Mouse (Mus musculus): ENCODE measurements around the gene Ppp2r2c.

The Ppp2r2c gene

GRCm38 (mm10) chr5:36875956-36876355 is 7.6 kb downstream of the Ppp2r2c start:
- no peak for DNase-seq

- DNase-seq = no peak
These were observed 8.6 kb downstream of the Ppp2r2c start for GRCm38 (mm10) chr5:36876777-36877396.

- DNase-seq = no peak
These were observed 9.3 kb downstream of the Ppp2r2c start for GRCm38 (mm10) chr5:36877641-36878040.

- DNase-seq = no peak
These were observed 10.5 kb downstream of the Ppp2r2c start for GRCm38 (mm10) chr5:36878801-36879200.

- DNase-seq = no peak
These were observed 12.3 kb downstream of the Ppp2r2c start for GRCm38 (mm10) chr5:36880622-36881021.

- no peak for DNase-seq
These were observed 15.2 kb downstream of the Ppp2r2c start for GRCm38 (mm10) chr5:36883516-36883915.

- no peak for DNase-seq
These were observed 16.8 kb downstream of the Ppp2r2c start for GRCm38 (mm10) chr5:36885067-36885466.

GRCm38 (mm10) chr5:36885595-36885994 is 17.3 kb downstream of the Ppp2r2c start:
- DNase-seq = no peak

GRCm38 (mm10) chr5:36886298-36886697 is 18.0 kb downstream of the Ppp2r2c start:
- DNase-seq = no peak

GRCm38 (mm10) chr5:36886852-36887283 is 18.6 kb downstream of the Ppp2r2c start:
- DNase-seq = no peak

GRCm38 (mm10) chr5:36887299-36887988 is 19.1 kb downstream of the Ppp2r2c start:
- DNase-seq = no peak

GRCm38 (mm10) chr5:36888501-36888900 is 20.2 kb downstream of the Ppp2r2c start:
- no peak for DNase-seq

- DNase-seq = no peak
These were observed 20.6 kb downstream of the Ppp2r2c start for GRCm38 (mm10) chr5:36888911-36889310.

GRCm38 (mm10) chr5:36889380-36889886 is 21.1 kb downstream of the Ppp2r2c start:
- no peak for DNase-seq

- DNase-seq = no peak
These were observed 22.5 kb downstream of the Ppp2r2c start for GRCm38 (mm10) chr5:36890794-36891193.

GRCm38 (mm10) chr5:36891793-36892470 is 23.6 kb downstream of the Ppp2r2c start:
- DNase-seq = no peak

GRCm38 (mm10) chr5:36893263-36893662 is 24.9 kb downstream of the Ppp2r2c start:
- DNase-seq = no peak

GRCm38 (mm10) chr5:36894070-36894469 is 25.8 kb downstream of the Ppp2r2c start:
- no peak for DNase-seq

GRCm38 (mm10) chr5:36894604-36895368 is 26.5 kb downstream of the Ppp2r2c start:
- no peak for DNase-seq

GRCm38 (mm10) chr5:36895621-36896573 is 27.6 kb downstream of the Ppp2r2c start:
- peak in 1 of 2 experiments; percentile 10 for DNase-seq

- no peak for DNase-seq
These were observed 29.7 kb downstream of the Ppp2r2c start for GRCm38 (mm10) chr5:36897999-36898398.
